Mouse (Mus musculus) urinary bladder, postnatal 4 days (tissue): ENCODE measurements around the gene Tent4b.

Source experiments
- DNase-seq, 2 experiments: peaks; one replicate each; pipeline ENCODE4 v3.0.0; 2021 to 2022; ENCODE audit warnings: low spot score in 2 of 2

Tent4b gene

DNA sequence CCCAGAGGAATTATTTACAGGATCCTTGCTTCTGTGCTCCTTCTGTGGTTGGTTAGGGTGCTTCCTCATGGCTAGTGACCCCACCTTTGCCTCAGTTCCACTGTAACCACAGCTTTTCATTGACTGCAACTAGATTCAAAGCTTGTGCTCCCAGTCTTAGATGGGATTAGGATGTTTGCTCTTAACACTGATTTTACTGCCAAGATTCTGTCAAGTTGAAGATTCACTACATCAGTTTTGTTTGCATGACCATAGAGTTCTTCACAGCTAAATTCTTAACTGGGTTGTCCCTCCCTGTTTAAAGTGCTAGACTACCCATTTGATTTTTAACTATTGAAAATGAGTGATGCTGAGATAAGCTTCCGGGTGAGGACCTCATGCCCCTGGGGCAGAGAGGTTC is 29.3 kb downstream of the Tent4b start:
- no peak for DNase-seq

DNA sequence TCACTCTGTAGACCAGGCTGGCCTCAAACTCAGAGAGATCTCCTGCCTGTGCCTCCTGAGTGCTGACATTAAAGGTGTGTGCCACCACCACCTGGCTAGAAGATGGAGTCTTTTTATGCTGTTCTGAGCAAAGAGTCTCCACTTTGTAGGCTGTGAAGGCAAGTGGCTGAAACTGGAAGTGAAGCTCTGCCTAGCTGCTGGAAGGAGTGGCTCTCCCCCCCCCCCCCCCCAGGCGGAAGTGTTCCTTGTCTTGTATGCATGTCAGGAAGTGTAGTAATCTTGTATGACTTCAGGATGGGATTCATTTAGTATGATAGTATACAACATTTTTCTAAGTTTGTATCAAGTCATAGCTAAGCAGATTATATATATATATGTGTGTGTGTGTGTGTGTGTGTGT is 29.8 kb downstream of the Tent4b start:
- no peak for DNase-seq

DNA sequence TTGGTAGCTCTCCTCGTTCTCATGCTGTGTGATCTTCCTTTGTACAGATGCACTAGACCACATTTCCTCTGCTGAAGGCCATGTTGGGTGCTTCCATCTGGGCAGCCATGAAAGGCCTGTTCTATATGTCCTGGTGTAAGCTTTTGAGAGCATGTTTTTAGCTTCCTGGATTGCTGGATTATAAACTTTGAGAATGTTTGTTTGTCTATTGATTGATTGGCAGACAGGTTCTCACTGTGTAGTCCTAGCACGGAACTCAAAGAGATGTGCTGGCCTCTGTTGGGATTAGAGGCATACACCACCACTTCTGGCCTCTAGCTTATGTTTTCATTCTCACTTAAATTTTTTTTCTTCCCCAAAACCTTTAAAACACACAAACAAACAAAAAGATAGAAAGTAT is 37.7 kb downstream of the Tent4b start:
- no peak for DNase-seq

DNA sequence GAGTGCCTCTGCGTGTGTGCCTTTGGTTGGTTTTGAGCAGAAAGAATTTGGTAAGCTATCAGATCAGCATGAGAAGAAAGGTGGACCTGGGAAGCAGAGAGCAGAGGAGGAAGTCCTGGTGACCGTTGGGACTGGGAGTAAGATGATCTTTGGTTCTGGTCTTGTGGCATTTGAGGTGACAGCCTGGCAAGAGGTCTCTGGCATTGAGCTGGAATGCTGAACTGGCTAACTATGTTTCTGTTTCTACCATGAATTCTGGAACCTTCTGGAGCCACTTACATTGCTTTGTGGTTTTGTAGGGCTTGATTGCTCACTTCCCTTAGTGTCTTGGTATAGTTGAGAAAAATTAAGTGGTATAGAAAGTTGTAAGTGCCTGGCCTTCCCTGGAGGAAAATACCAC is 38.6 kb downstream of the Tent4b start:
- DNase-seq: no peak

DNA sequence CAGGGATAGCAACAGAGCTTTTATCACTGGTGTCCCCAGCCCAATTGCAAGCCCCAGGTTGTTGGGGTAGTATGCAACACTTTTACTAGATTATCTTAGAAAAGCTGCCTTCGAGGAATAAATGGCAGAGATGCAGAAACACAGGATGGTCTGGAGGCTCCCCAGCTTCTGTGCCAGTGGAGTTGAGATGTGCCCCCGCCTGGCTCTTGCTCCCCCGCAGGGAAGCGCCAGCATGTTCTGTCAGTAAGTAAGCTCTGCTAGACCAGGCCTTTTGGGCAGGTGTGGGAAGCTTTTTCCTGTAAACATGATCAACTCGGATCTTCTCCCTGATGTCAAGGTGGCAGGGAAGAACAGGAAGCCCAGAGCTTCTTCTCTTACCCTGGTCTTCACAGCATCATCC is 40.3 kb downstream of the Tent4b start:
- no peak for DNase-seq

DNA sequence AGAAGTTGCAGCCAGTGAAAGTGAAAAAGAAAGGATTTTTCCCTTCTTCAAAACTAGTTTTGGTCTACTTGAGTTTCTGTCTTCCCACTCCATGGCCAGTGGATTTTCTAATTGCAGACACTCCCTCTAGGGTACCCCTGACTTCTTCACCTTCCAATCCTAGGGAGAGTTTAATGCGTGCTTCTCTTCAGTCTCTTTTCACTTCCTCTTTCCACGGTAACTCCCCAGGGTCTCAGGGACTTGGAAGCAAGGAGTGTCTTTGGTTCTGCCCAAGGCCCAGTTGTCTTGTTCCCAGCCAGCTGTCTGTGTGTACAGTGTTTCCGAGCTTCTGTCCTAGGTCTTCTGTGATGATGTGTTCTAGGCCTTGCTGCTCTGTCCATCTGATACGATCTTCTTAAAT is 42.9 kb downstream of the Tent4b start:
- DNase-seq: no peak

DNA sequence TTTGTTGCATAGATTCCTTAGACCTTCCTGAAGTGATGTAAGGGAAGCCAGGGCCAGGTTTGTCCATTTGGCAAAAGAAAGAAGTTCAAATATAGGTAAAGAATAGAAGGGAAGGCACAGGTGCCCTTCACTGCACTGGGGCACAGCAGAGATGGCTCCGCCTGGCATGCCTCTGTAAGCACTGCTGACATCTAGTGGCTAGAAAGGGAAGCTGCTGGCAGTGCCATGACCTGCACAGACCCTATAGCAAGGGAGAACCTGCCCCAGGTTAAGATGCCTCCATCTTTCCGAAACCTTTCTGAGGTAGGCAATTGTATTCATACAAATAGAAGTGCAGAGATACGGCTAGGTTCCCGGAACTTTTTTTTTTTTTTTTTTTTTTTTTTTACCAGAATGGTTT is 45.3 kb downstream of the Tent4b start:
- no peak for DNase-seq

DNA sequence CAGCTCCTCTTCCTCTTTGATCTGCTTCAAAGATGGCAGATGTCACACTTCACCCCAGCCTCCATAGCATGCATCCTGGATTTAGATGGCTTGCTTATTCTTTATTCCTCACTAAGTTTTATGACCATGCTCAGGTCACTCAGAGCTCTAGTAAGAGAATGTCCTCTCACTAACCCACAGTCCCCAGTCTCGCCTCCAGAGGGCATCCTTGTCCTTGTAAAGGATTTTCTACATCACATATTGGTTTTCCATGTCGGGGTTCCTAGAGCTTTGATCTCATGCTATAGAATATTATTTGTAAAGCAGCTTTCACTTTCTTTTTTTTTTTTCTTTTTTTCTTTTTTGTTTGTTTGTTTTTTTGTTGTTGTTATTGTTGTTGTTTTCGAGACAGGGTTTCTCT is 53.8 kb downstream of the Tent4b start:
- DNase-seq: peak in 1 of 2 experiments; percentile 72

DNA sequence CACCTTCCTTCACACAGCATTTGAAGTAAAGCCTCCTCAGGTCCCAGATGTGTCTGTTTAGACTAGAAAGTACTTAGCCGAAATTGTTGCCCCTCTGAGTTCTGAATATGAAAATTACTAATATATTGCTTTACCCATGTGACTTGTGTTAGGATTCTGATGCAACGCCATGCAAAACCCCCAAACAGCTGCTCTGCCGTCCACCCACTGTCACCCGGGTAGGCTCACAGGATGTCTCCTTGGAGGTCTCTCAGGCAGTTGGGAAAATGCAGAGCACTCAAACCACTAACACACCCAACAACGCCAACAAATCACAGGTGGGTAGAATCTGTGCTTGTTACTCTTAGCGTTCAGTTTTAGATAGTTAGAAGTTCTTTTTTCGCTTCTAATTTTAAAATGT is 55.9 kb downstream of the Tent4b start:
- no peak for DNase-seq

DNA sequence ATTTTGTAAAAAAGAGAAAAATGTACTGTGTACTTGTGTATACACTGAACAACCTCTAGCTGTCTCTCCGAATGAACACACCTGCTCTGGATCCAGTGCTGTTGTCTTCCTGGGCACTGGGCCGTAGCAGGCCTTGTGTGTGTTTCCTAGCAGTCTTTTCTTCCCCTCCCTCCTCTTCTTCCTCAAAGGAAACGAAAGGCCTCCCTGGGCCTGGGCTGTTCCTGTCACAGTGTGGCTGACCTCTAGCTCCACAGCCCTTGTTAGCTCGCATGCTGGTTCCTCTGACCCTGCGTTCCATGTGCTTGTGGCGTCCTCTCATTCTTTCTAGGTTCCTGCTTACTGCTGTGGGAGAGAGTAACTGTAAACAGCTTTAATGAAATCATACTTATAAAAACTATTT is 59.0 kb downstream of the Tent4b start:
- no peak for DNase-seq

DNA sequence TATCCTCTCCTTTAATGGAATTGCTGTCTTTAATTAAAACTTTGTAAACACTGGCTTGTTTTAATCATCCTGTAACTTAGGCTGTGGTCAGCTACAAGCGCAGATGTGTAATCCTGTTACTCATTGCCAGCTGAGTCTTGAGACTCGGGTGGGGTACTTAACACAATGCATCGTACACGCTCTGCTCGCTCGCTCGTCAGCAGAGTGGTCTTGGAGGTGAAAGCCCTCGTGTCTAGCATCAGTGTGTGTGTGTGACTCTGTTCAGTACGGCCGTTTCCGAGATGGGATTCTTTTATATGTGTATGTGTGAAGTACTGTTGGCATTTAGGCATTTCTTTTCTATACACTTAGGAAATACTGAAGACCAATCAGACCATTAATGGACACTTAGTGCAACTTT is 59.5 kb downstream of the Tent4b start:
- no peak for DNase-seq

DNA sequence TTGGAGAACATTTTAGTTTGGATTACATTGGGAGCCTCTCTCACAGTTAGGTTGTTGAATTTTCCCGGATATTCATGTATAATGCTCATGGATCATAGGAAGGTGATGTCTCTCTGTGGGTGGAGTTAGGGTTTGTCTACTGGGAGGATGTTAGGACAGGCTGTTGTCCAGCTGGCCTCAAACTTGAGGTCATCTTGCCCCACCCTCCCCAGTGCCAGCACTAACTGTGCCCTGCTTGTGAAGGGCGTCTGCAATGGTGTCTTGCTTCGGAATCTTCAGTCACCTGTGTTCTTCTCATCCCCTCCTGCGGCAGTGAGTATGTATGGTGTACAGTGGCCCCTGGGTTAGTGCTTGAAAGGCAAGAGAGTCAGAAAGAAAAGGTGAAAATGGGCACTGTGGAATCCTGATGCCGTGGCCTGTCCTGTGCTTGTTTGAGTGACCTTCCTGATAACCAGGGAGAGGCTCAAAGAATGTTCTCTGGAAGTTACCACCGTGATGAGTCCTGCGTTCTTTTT is 61.5 kb downstream of the Tent4b start:
- DNase-seq: no peak

DNA sequence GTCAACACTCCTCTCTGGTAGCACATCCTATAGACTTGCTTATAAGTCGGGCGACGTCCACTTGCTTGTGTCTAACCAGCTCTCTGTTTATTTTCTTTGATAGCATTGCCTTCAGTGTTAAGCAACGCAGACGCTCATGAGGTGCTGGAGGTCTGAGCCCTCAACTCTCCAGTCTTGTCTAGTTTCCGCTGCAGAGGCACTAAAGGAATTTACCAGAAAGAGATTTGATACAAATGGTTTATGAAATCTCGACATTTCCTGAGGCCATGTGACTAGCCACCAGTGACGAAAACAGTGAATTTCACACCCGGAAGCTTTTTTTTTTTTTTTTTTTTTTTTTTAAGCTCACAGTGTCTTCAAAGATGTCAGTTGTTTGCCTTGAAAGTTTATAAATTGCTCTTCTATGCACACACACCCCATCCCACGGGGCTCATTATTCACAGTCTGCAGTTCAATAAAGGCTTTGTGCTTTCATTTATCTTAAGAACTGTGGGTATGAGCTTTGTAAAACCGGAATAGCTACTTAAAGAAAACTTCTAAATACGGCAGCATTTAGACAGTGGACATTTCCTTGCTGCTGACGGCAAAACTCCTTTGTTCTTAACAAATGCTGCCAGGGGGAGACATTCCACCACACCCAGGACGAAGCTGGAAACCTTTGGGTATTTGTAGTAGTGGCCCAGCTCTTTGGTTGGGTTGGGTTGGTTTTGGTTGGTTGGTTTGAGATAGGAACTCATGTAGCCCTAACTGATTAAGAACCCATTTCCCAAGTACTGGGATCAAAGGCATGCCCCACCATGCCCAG is 64.0 kb downstream of the Tent4b start:
- no peak for DNase-seq

DNA sequence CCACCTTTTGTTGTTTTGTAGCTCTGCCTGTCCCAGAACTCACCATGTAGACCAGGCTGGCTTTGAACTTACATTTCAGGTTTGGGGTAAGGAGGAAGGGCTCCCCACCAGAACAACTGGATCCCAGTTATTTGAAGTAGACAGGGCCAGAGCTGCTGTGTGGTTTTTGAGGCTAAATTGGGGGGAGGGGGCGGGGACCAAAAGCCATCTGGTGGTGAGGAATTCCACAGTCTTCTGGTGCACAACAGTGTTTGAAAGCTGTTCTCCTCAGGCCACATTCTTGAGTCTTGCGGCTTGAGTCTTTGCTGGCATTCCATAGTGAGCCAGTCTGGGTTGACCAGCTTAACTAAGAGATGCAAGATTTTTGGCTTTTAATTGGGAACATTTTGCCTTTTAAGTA is 66.5 kb downstream of the Tent4b start:
- DNase-seq: no peak

DNA sequence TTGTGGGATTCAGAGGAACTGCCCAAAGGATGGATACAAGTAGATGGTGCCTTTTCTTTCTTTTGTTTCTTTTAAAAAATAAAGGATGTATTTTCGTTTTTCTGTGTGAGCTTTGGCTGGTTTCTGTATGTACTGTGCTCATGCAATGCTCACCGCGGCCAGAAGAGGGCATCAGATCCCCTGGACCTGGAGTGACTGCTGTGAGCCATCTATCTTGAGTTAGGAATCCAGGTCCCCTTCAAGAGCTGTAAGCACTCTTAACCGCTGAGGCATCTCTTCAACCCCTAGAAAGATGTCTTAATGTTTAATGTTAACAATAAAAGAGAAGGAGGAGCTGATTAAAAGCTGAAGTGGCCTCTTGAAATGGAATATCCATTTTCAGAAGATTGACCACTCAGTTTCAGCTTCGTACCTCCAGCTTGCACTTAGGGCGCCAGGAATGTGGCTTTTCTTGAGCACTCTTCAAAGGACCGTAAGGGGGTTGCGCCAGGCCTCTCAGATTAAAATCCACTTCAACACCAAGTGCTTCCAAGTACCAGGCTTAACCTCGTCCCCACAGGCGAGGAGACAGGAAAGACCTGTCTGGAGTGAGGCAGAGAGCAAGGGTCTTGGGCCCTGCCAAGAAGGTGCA is 67.3 kb downstream of the Tent4b start:
- DNase-seq: peak; percentile 64 to 83

DNA sequence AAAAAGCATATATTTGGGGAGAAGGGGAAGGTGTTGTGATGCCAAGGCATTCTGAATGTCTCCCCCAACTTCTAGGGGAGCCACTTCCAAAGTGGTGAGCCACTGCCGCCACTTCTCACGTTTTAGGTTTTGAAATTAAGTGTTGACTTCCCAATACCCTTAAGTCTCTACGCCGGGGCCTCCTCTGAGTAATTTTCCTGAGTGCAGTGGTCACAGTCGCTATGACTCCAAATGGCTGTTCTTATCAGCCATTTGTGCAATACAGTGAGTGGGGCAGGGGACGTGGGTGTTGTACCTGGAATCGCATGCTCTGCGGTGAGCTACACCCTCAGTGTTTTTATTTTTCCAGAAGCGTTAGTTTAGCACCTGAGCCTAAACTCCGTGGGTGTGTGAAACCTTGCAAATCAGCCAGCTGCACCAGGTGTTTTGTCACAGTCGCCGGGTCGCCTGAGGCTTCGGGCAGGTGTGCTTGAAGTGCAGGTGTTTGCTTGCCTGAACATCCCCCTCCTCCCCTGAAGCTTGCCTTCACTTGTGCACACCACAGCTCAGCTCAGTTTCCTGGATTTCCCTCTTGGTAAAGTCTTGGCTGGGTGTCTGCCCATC is 67.9 kb downstream of the Tent4b start:
- no peak for DNase-seq

DNA sequence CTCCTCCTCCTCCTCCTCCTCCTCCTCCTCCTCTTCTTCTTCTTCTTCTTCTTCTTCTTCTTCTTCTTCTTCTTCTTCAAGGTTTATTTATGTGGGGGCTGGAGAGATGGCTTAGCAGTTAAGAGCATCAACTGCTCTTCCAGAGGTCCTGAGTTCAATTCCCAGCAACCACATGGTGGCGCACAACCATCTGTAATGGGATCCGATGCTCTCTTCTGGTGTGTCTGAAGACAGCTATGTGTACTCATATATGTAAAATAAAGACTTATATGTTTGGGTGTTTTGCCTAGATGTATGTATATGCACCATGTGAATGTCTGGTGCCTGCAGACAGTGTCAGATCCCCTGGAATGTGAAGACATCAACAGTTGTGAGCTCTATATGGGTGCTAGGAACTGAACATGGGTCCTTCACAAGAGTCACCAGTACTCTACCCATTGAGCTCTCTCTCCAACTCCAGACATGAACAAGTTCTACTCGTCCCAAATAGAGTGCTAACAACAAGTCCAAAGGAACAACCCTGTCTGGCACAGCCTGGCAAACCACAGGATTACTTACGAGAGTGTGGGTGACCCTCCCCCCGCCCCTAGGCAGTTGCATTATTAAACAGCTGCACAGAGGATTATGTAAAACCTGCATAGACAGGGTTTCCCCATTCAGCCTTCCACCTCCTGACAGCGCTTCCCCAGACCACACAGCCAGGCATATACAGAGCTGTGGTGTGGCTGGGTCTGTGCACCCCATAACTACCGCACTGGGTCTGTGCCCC is 70.3 kb downstream of the Tent4b start:
- DNase-seq: no peak

DNA sequence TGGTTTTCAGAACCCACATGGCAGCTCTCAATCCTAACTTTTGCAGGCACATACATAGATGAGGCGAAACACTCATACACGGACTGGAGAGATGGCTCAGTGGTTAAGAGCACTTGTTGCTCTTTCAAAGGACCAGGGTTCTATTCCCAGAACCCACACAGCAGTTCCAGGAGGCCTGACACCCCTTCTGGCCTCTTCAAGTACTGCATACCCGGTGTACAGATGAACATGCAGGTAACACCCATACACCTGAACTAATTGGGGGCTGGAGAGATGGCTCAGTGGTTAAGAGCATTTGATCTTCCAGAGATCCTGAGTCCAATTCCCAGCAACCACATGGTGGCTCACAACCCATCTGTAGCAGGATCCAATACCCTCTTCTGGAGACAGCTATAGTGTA is 71.1 kb downstream of the Tent4b start:
- DNase-seq: no peak

DNA sequence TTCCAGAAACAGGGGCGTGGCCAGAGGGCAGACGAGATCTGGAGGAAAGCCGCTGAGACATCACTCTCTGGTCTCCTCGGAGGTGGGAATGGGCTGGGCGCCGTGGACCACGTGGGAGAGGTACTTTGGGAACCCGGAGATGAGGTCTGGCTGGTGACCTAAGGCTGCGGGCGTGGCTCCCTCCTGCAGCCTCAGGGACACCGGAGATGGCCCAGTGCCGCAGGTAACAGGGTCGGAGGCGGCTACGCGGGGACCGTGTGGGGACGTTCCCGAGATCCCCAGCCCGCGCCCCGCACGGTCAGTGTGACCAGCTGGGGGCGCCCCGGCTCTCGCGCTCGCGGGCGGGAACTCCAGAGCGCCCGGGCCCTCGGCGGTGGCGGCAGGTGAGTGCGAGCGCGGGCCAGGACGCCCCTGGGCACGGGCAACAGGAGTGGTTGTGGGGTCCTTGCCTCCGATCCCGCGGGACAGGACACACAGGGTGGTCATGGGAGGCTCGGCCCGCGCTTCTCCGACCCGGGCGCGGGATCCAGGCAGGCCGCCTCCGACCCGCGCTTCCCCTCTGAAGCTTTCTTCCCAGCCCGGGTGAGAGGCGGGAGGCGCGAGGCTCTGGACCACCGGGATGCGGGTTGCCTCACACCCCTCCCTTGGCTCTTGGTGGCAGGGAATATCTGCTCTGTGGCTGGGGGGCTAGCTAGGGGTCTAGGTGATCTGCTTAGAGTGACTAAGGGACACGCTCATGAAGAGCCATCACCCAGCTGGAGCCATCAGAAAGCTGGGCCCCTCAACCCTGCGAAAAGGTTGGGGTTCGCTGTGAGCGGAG is 73.4 kb downstream of the Tent4b start, which contains the start of gene Adcy7:
TSS of gene Adcy7 (plus strand) at position 173 of the 820 bp plus-strand sequence.
- DNase-seq: peak in 1 of 2 experiments; percentile 44

DNA sequence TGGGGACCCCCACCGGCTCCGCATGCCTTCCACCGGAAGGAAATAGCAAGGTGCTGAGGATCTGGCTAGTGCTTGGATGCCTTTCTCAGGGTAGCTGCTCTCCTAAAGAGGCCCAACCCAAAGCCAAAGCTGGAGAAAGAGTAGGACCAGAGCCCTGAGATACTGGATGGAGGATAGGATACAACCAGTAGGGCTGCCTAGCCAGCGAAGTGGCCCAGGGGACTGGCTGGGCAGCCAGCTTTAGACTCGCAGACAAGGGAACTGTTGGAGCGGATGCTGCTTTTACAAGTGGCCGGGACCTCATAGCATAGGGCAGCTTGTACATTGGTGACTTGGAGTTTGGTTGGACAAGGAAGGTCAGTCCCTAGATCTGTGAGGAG is 74.0 kb downstream of the Tent4b start:
- no peak for DNase-seq

DNA sequence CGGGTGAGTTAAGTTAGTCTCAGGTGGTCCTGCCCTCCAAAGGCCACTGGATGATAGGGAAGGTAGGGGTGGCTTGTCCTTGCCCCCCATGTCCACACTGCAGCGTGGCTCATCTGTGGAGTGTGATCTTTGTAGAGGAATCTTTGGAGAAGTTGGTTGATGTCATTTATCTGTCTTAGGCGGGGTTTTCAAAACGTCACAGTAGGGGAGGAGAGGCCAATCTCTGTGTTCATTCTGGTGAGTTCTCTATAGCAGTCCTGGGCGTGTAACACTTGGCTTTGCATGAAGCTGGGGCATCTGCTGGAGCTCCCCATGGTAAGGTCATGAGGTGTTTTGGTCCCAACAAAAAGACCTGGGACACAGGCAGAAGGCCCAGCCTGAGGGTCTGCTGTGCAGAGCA is 75.1 kb downstream of the Tent4b start:
- DNase-seq: no peak
